Mouse (Mus musculus) MEL (cell line): ENCODE data around the gene Rfxank. TPM values are rescaled to one million over a fixed set of nuclear protein-coding genes. Genes with fewer than 3 reads are reported as not detected.

Experiments
- DNase-seq: peaks from one replicate; pipeline ENCODE4 v3.0.0; 2011; ENCODE audit warnings: low read depth, low spot score
- H3K27ac ChIP-seq: 2 replicates; pipeline ENCODE4 v1.5.1; 2012; ENCODE audit warnings: low read depth, mild to moderate bottlenecking, control low read depth, low read length, moderate library complexity; ENCODE audit not compliant: control insufficient read depth
- H3K27me3 ChIP-seq, 2 experiments: fragments of 150-350 bp in 1 of 2; sonication (generic) in 1 of 2; 2 replicates each; pipeline ENCODE4 v1.6.1; 2012; ENCODE audit warnings: low read length in 2 of 2, mild to moderate bottlenecking in 2 of 2, improper control_type of control experiment in 1 of 2, moderate library complexity in 1 of 2; ENCODE audit not compliant: insufficient read depth in 2 of 2, control insufficient read depth in 1 of 2
- H3K36me3 ChIP-seq, 2 experiments: 2 replicates each; pipeline ENCODE4 v1.6.1; 2012 to 2014; ENCODE audit warnings: low read length in 2 of 2, improper control_type of control experiment in 1 of 2, inconsistent platforms in 1 of 2, mild to moderate bottlenecking in 1 of 2; ENCODE audit not compliant: insufficient read depth in 2 of 2, control insufficient read depth in 1 of 2
- H3K4me1 ChIP-seq, 2 experiments: fragments of 150-350 bp in 1 of 2; sonication (generic) in 1 of 2; 2 replicates each; pipeline ENCODE4 v1.6.1; 2012; ENCODE audit warnings: low read length in 2 of 2, improper control_type of control experiment in 1 of 2, mild to moderate bottlenecking in 1 of 2; ENCODE audit not compliant: insufficient read depth in 2 of 2, control insufficient read depth in 1 of 2
- H3K4me3 ChIP-seq, 2 experiments: fragments of 150-350 bp in 1 of 2; sonication (generic) in 1 of 2; 2 replicates each; pipeline ENCODE4 v1.5.1; 2012; ENCODE audit warnings: low read depth in 2 of 2, low read length in 2 of 2, mild to moderate bottlenecking in 2 of 2, moderate library complexity in 2 of 2, control low read depth in 1 of 2, improper control_type of control experiment in 1 of 2; ENCODE audit not compliant: control insufficient read depth in 1 of 2, insufficient read depth in 1 of 2
- H3K79me2 ChIP-seq: 2 replicates; pipeline ENCODE4 v1.6.1; 2012; ENCODE audit warnings: mild to moderate bottlenecking, low read length, moderate library complexity; ENCODE audit not compliant: control insufficient read depth, poor library complexity, insufficient read depth
- H3K9ac ChIP-seq: 2 replicates; pipeline ENCODE4 v1.6.1; 2012; ENCODE audit warnings: low read depth, mild to moderate bottlenecking, control low read depth, low read length, moderate library complexity; ENCODE audit not compliant: control insufficient read depth, poor library complexity, severe bottlenecking
- H3K9me3 ChIP-seq: fragments of 150-350 bp; sonication (generic); replicated peaks from 2 replicates; pipeline ENCODE4 v1.6.1; 2012; ENCODE audit warnings: mild to moderate bottlenecking, low read length, improper control_type of control experiment, moderate library complexity; ENCODE audit not compliant: insufficient read depth
- BHLHE40 ChIP-seq: IDR thresholded peaks from 2 replicates; pipeline ENCODE4 v1.6.1; 2012; ENCODE audit warnings: low read depth, mild to moderate bottlenecking, inconsistent platforms, low read length, improper control_type of control experiment, borderline replicate concordance
- CHD2 ChIP-seq: IDR thresholded peaks from 2 replicates; pipeline ENCODE4 v1.6.1; 2011; ENCODE audit warnings: low read length, improper control_type of control experiment
- E2F4 ChIP-seq: IDR thresholded peaks from 2 replicates; pipeline ENCODE4 v1.6.1; 2011; ENCODE audit warnings: low read depth, low read length, improper control_type of control experiment, borderline replicate concordance
- HCFC1 ChIP-seq: IDR thresholded peaks from 2 replicates; pipeline ENCODE4 v1.6.1; 2012; ENCODE audit warnings: low read depth, mild to moderate bottlenecking, inconsistent platforms, low read length, improper control_type of control experiment, moderate library complexity
- JUND ChIP-seq: IDR thresholded peaks from 2 replicates; pipeline ENCODE4 v1.6.1; 2011; ENCODE audit warnings: low read depth, mild to moderate bottlenecking, improper control_type of control experiment, low read length
- MAFK ChIP-seq: IDR thresholded peaks from 2 replicates; pipeline ENCODE4 v1.6.1; 2011; ENCODE audit warnings: low read depth, mild to moderate bottlenecking, low read length, improper control_type of control experiment, borderline replicate concordance
- MAZ ChIP-seq: IDR thresholded peaks from 2 replicates; pipeline ENCODE4 v1.6.1; 2012; ENCODE audit warnings: low read depth, mild to moderate bottlenecking, inconsistent platforms, low read length, improper control_type of control experiment
- MEF2A ChIP-seq: IDR thresholded peaks from 2 replicates; pipeline ENCODE4 v1.6.1; 2014; ENCODE audit warnings: low read depth, mild to moderate bottlenecking, inconsistent platforms, low read length, improper control_type of control experiment; ENCODE audit not compliant: poor library complexity, insufficient replicate concordance, severe bottlenecking; ENCODE audit errors: extremely low read depth
- MYB ChIP-seq: IDR thresholded peaks from 2 replicates; pipeline ENCODE4 v1.6.1; 2011; ENCODE audit warnings: mild to moderate bottlenecking, low read depth, low read length, improper control_type of control experiment
- NELFE ChIP-seq: IDR thresholded peaks from 2 replicates; pipeline ENCODE4 v1.6.1; 2011; ENCODE audit warnings: low read depth, low read length, improper control_type of control experiment
- RAD21 ChIP-seq: IDR thresholded peaks from 2 replicates; pipeline ENCODE4 v1.6.1; 2011; ENCODE audit warnings: mild to moderate bottlenecking, low read depth, low read length, improper control_type of control experiment
- SIN3A ChIP-seq: IDR thresholded peaks from 2 replicates; pipeline ENCODE4 v1.6.1; 2012; ENCODE audit warnings: low read length, improper control_type of control experiment, inconsistent platforms
- TAL1 ChIP-seq: IDR thresholded peaks from 2 replicates; pipeline ENCODE4 v1.6.1; 2012; ENCODE audit warnings: mild to moderate bottlenecking, inconsistent platforms, low read length, moderate library complexity, mixed read lengths
- TBP ChIP-seq: IDR thresholded peaks from 2 replicates; pipeline ENCODE4 v1.8.0; 2011; ENCODE audit warnings: low read depth, low read length, improper control_type of control experiment
- ZC3H11A ChIP-seq: IDR thresholded peaks from 2 replicates; pipeline ENCODE4 v1.6.1; 2012; ENCODE audit warnings: low read depth, mild to moderate bottlenecking, inconsistent platforms, low read length, improper control_type of control experiment
- polyA plus RNA-seq, 2 experiments: library from polyadenylated mRNA; stranded (reverse) in 1 of 2; unstranded in 1 of 2; fragments of >175 nt in 1 of 2; fragments of >200 nt in 1 of 2; gene quantifications; 2 replicates each; pipeline versions ENCODE4 v1.2.1 to v1.2.4; 2012; ENCODE audit warnings: low replicate concordance in 2 of 2, low read depth in 1 of 2; ENCODE audit not compliant: insufficient read length in 2 of 2, insufficient read depth in 1 of 2, missing spikeins in 1 of 2
- total RNA-seq: library from RNA; depleted of rRNA; stranded (reverse); fragments of 300-350 nt; gene quantifications from 2 replicates; pipeline ENCODE4 v1.2.3, GENCODE M21; 2012

The Rfxank gene
- total and polyA plus RNA-seq, 3 experiments = 5.0 to 7.2 TPM; not detected in 1

- DNase-seq = no peak
- Histone ChIP-seq H3K27me3 (peaks cover 0 to 2% of the 10 kb centered on the region in 2 experiments; a peak in 3 of 4 replicates), H3K4me3 (no peak overlapping the region), H3K9me3 (no peaks in the 10 kb centered on the region), H3K27ac (no peak overlapping the region), H3K9ac (no peak overlapping the region), H3K79me2 (no peaks in the 10 kb centered on the region), H3K36me3 (no peaks in the 10 kb centered on the region), H3K4me1 (peaks cover 0 to 4% of the 10 kb centered on the region in 2 experiments; a peak in 1 of 4 replicates)
- TF ChIP-seq MEF2A (no peak), TBP (no peak), NELFE (no peak), RAD21 (no peak), HCFC1 (no peak), SIN3A (no peak), MAFK (no peak), TAL1 (no peak), MAZ (no peak)
These were observed 39.7 kb downstream of the Rfxank start for GRCm38 (mm10) chr8:70099276-70099675.

- no peak for TF ChIP-seq TBP
- TF ChIP-seq SIN3A = no peak
- TF ChIP-seq RAD21 = no peak
- no peak for TF ChIP-seq MAFK
- no peak for TF ChIP-seq CHD2
- TF ChIP-seq MAZ = no peak
- TF ChIP-seq ZC3H11A = no peak
- TF ChIP-seq BHLHE40 = no peak
- TF ChIP-seq MYB = no peak
- no peak for TF ChIP-seq JUND
- TF ChIP-seq E2F4 = no peak
- H3K4me3 ChIP-seq = no peak overlapping the region
- no peak overlapping the region for H3K9ac ChIP-seq
- H3K79me2 ChIP-seq = no peaks in the 10 kb centered on the region
- no peak overlapping the region for H3K27ac ChIP-seq
- DNase-seq = no peak
- no peaks in the 10 kb centered on the region for H3K4me1 ChIP-seq
- H3K36me3 ChIP-seq = no peaks in the 10 kb centered on the region
- H3K9me3 ChIP-seq = no peaks in the 10 kb centered on the region
- no peaks in the 10 kb centered on the region for H3K27me3 ChIP-seq
These were observed 46.2 kb downstream of the Rfxank start for GRCm38 (mm10) chr8:70092786-70093185.
